Mouse (Mus musculus): ENCODE measurements around the gene Gm14139. TPM values are rescaled to one million over a fixed set of nuclear protein-coding genes. Genes with fewer than 3 reads are reported as not detected.
"Not testable (repeated sequence)": the region's sequence is repeated elsewhere in the genome, so short reads cannot be mapped to it uniquely, and the experiment has no call there.

Gm14139 gene
- not detected for total RNA-seq (2021)

- DNase-seq; intact Hi-C loops (cut with DNase I): not testable (repeated sequence)
Measured at GRCm38 (mm10) chr2:150181570-150181999, at the start of gene Gm14139. Gene Gm14139, plus strand, starts transcription at chr2:150181755.

- DNase-seq; intact Hi-C loops (cut with DNase I): not testable (repeated sequence)
Measured at GRCm38 (mm10) chr2:150132002-150132401, 49.6 kb upstream of the Gm14139 start.

- intact Hi-C loops (cut with DNase I) = no loop called here
- DNase-seq = no peak
Measured at GRCm38 (mm10) chr2:150132773-150133172, 48.8 kb upstream of the Gm14139 start.

GRCm38 (mm10) chr2:150136435-150136897 is 45.1 kb upstream of the Gm14139 start, which contains the start of gene Zfp120:
Gene Zfp120, minus strand, starts transcription at chr2:150136708.
- intact Hi-C loops (cut with DNase I) = no loop called here

GRCm38 (mm10) chr2:150166703-150167102 is 14.9 kb upstream of the Gm14139 start:
- DNase-seq = no peak
- intact Hi-C loops (cut with DNase I) = no loop called here

More at GRCm38 (mm10) chr2:150136435-150136897, 45.1 kb upstream of the Gm14139 start, which contains the start of gene Zfp120:
- peak; percentile 82 for DNase-seq

- no peak for DNase-seq
- intact Hi-C loops (cut with DNase I) = no loop called here
Measured at GRCm38 (mm10) chr2:150173833-150174232, 7.7 kb upstream of the Gm14139 start.

GRCm38 (mm10) chr2:150179579-150179978 is 2.0 kb upstream of the Gm14139 start, which contains the start of gene Gm10770:
Gene Gm10770, minus strand, starts transcription at chr2:150179679.
- intact Hi-C loops (cut with DNase I); DNase-seq: not testable (repeated sequence)

- DNase-seq; intact Hi-C loops (cut with DNase I): not testable (repeated sequence)
Measured at GRCm38 (mm10) chr2:150181046-150181445, 509 bp upstream of the Gm14139 start.

- intact Hi-C loops (cut with DNase I) = not testable (repeated sequence)
- peak; percentile 80 for DNase-seq
Measured at GRCm38 (mm10) chr2:150217600-150218362, 36.2 kb downstream of the Gm14139 start, which contains the start of gene Zfp937. Gene Zfp937, plus strand, starts transcription at chr2:150218073.

GRCm38 (mm10) chr2:150218363-150218725 is 36.8 kb downstream of the Gm14139 start:
- DNase-seq; intact Hi-C loops (cut with DNase I): not testable (repeated sequence)

GRCm38 (mm10) chr2:150223263-150223662 is 41.7 kb downstream of the Gm14139 start:
- DNase-seq; intact Hi-C loops (cut with DNase I): not testable (repeated sequence)

Other genes with a start within 250 kb of the Gm14139 start
- 10 to 100 TPM; 10.4 to 10.5 TPM for gene Zfp120, start 45.0 kb upstream of the Gm14139 start, total RNA-seq (2021)
- gene Gm10770, start 2.1 kb upstream of the Gm14139 start, total RNA-seq (2021) = not detected
- 10 to 100 TPM; 12.2 to 13.2 TPM for gene Zfp937, start 36.3 kb downstream of the Gm14139 start, total RNA-seq (2021)
- 1 to 10 TPM; 6.6 to 9.8 TPM for gene Gm21994, start 73.8 kb downstream of the Gm14139 start, total RNA-seq (2021)
- gene Gm14124, start 75.8 kb downstream of the Gm14139 start, total RNA-seq (2021) = under 1 TPM; 0.26 to 0.32 TPM
- gene Gm10130, start 141.9 kb downstream of the Gm14139 start, total RNA-seq (2021) = 1 to 10 TPM in 1 of 2 experiments, not detected in 1; 3.5 TPM
- 10 to 100 TPM; 11.1 to 12.6 TPM for gene 3300002I08Rik, start 181.0 kb downstream of the Gm14139 start, total RNA-seq (2021)